Comparison of ENCODE assay signal across 25 mouse cellular contexts in the genomic region with DNA sequence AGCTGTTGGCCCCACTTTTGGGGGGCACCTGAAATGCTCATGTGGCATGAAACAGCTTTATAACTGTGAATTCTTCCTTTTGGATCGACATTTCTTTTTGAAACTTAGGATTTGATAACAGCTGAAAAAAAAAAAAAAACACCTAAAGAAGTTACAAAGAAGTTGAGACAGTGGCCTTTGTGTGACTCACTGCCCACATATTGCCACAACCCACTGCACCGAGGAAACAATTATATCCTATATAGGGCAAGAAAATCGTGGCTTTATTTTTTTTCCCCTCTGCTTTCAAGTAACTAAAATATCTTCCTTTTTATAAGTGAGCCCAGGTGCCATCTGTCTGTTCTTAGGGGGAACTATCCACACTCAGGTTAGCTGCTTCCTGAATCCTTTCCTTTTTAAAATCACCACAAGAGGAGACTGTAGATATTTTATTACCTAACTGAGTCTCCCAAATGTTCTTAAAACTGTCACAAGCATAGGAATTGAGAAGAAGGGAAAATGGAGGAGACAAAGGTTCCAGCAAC.
A peak's percentile ranks its signal among the peaks of the same experiment; 100 is the strongest.
DNase-seq lines count a peak whose midpoint lies in the region; ATAC-seq lines count a peak whose summit lies in the region.
"Had no signal": no experiment of that assay in that cellular context is flagged by ENCODE, and none has a peak within 500 bp of the region (broad histone marks: within the 10 kb centered on the region; RNA-seq: fewer than 3 reads in every experiment).

No protein-coding gene starts in this region.

- DNase-seq in 3T3-L1 (ENCODE audit: low read depth, low spot score) = peak; percentile 54
- peak; percentile 46 for DNase-seq in 416B (ENCODE audit: low read depth)
- peak; percentile 73 for DNase-seq in brain, adult 2 months (ENCODE audit: low read depth, low spot score)
- peak; percentile 73 for DNase-seq in telencephalon, adult 2 months (ENCODE audit: low read depth, low spot score)
- no peak for DNase-seq in kidney, adult 18-20 months
- DNase-seq: adrenal gland, adult 8-10 months; adrenal gland, postnatal 25 days; B cell, adult 2 months; cerebellum, adult 18-20 months; cerebellum, adult 9-10 months; cerebellum, postnatal 14 days; gastrocnemius, adult 2 months; gastrocnemius, postnatal 14 days; heart, adult 2 months; kidney, adult 11 months had no signal

- no peaks in the 10 kb centered on the region for H3K4me1 ChIP-seq in hindbrain, embryonic 16.5 days (ENCODE audit: control insufficient read depth, insufficient read depth, low read depth, low read length)
- H3K4me1 ChIP-seq: embryonic facial prominence, embryonic 12.5 days; embryonic facial prominence, embryonic 15.5 days; forebrain, embryonic 15.5 days; hindbrain, embryonic 12.5 days; hindbrain, embryonic 15.5 days; intestine, embryonic 15.5 days had no signal

- no peaks in the 10 kb centered on the region for H3K36me3 ChIP-seq in hindbrain, embryonic 16.5 days (ENCODE audit: control insufficient read depth, insufficient read depth, low read length)
- H3K36me3 ChIP-seq: embryonic facial prominence, embryonic 12.5 days; embryonic facial prominence, embryonic 15.5 days; forebrain, embryonic 15.5 days; hindbrain, embryonic 12.5 days; hindbrain, embryonic 15.5 days; intestine, embryonic 15.5 days had no signal

- H3K9ac ChIP-seq in hindbrain, embryonic 16.5 days (ENCODE audit: low read depth, low read length) = no peak overlapping the region
- H3K9ac ChIP-seq: embryonic facial prominence, embryonic 12.5 days; embryonic facial prominence, embryonic 15.5 days; forebrain, embryonic 15.5 days; hindbrain, embryonic 12.5 days; hindbrain, embryonic 15.5 days; intestine, embryonic 15.5 days had no signal

- H3K27me3 ChIP-seq in hindbrain, embryonic 16.5 days (replicated peaks; ENCODE audit: control insufficient read depth, insufficient read depth, low read length) = no peaks in the 10 kb centered on the region
- H3K27me3 ChIP-seq: embryonic facial prominence, embryonic 12.5 days; embryonic facial prominence, embryonic 15.5 days; forebrain, embryonic 15.5 days; hindbrain, embryonic 12.5 days; hindbrain, embryonic 15.5 days; intestine, embryonic 15.5 days had no signal

- 82% methylated on average over 3 of the region's 3 CpGs for WGBS in hindbrain, embryonic 16.5 days

- H3K9me3 ChIP-seq in hindbrain, embryonic 16.5 days (ENCODE audit: control insufficient read depth, low read length) = no peaks in the 10 kb centered on the region
- H3K9me3 ChIP-seq: embryonic facial prominence, embryonic 12.5 days; embryonic facial prominence, embryonic 15.5 days; forebrain, embryonic 15.5 days; hindbrain, embryonic 12.5 days; hindbrain, embryonic 15.5 days; intestine, embryonic 15.5 days had no signal

- no peak for ATAC-seq in hindbrain, embryonic 16.5 days
- ATAC-seq: activated CD4-positive, CD25-positive, alpha-beta regulatory T cell, adult 4 months; CD4-positive, CD25-positive, alpha-beta regulatory T cell, adult 4 months; forebrain, embryonic 15.5 days; intestine, embryonic 15.5 days had no signal

- H3K4me2 ChIP-seq in hindbrain, embryonic 16.5 days (ENCODE audit: low read length) = no peak overlapping the region
- H3K4me2 ChIP-seq: embryonic facial prominence, embryonic 12.5 days; embryonic facial prominence, embryonic 15.5 days; forebrain, embryonic 15.5 days; heart, embryonic 11.5 days; hindbrain, embryonic 12.5 days; hindbrain, embryonic 15.5 days; intestine, embryonic 15.5 days had no signal

- no peak overlapping the region for H3K4me3 ChIP-seq in hindbrain, embryonic 16.5 days (ENCODE audit: low read length)
- H3K4me3 ChIP-seq: embryonic facial prominence, embryonic 12.5 days; embryonic facial prominence, embryonic 15.5 days; forebrain, embryonic 15.5 days; gastrocnemius, adult 2 months; heart, adult 2 months; hindbrain, embryonic 12.5 days; hindbrain, embryonic 15.5 days; intestine, embryonic 15.5 days had no signal

- no peak overlapping the region for H3K27ac ChIP-seq in hindbrain, embryonic 16.5 days (ENCODE audit: low read depth, low read length)
- H3K27ac ChIP-seq: embryonic facial prominence, embryonic 12.5 days; embryonic facial prominence, embryonic 15.5 days; forebrain, embryonic 15.5 days; gastrocnemius, adult 2 months; heart, adult 2 months; hindbrain, embryonic 12.5 days; hindbrain, embryonic 15.5 days; intestine, embryonic 15.5 days had no signal
